In the genomic region with DNA sequence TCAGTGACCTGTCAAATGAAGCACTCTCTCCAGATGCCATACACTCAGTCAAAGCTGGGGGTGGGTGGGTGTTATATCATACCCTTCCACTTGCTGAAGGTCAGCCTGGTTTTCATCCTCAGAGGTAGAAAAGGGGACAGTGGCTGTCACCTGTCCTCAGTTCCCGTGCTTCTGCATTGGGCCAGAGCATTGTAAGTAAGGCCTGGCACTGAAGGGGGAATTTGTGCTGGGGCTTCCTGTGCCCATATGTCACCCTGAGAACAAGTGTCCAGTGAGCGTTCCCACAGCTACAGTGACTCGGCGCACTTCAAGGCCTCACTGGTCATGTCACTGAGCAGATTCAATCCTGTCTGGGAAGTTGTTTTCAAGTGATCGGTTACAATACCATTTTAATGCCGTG, we compare ENCODE assay signal across 7 mouse cellular contexts.
"Had no signal": no experiment of that assay in that cellular context is flagged by ENCODE, and none has a peak within 500 bp of the region (broad histone marks: within the 10 kb centered on the region; RNA-seq: fewer than 3 reads in every experiment).

No protein-coding gene starts in this region.

- DNase-seq: kidney, postnatal 36 days; left cerebral cortex, postnatal 4 days; lung, adult 18-20 months; lung, postnatal 36 days; right cerebral cortex, adult 18-20 months; right cerebral cortex, postnatal 25 days; thymus, postnatal 36 days had no signal
